9 mouse cellular contexts compared by ENCODE assay signal in genomic region chr16:76600131-76600530, GRCm38 (mm10).
DNase-seq lines count a peak whose midpoint lies in the region; ATAC-seq lines count a peak whose summit lies in the region.
"Had no signal": no experiment of that assay in that cellular context is flagged by ENCODE, and none has a peak within 500 bp of the region (broad histone marks: within the 10 kb centered on the region; RNA-seq: fewer than 3 reads in every experiment).

No protein-coding gene starts in this region.

- no peak overlapping the region for H3K9ac ChIP-seq in intestine, embryonic 15.5 days
- H3K9ac ChIP-seq: liver, embryonic 14.5 days had no signal

- H3K4me2 ChIP-seq in intestine, embryonic 15.5 days (replicated peaks): no peak overlapping the region

- WGBS in intestine, embryonic 15.5 days: 74% methylated on average over 10 of the region's 10 CpGs

- no peak overlapping the region for H3K27ac ChIP-seq in intestine, embryonic 15.5 days
- H3K27ac ChIP-seq: liver, embryonic 14.5 days had no signal

- intact Hi-C loops in heart, postnatal 25 days (cut with DNase I): no loop called here

- H3K9me3 ChIP-seq in intestine, embryonic 15.5 days: no peaks in the 10 kb centered on the region

- peak; percentile 42 for DNase-seq in adrenal gland, postnatal 14 days
- DNase-seq in adrenal gland, postnatal 25 days: no peak
- DNase-seq in layer of hippocampus, postnatal 14 days (ENCODE audit: low spot score in 2 of 2): peak; percentile 4 to 8
- DNase-seq in layer of hippocampus, postnatal 36 days: no peak
- DNase-seq in brain, adult 2 months (ENCODE audit: low read depth, low spot score): peak; percentile 17
- DNase-seq in heart, postnatal 25 days (ENCODE audit: low spot score): peak; percentile 19
- DNase-seq in cerebellum, postnatal 4 days (ENCODE audit: low spot score in 2 of 2): no peak

- no peak for ATAC-seq in intestine, embryonic 15.5 days

- H3K27me3 ChIP-seq in intestine, embryonic 15.5 days (replicated peaks): no peaks in the 10 kb centered on the region

- no peak overlapping the region for H3K4me3 ChIP-seq in intestine, embryonic 15.5 days (replicated peaks)

- no peaks in the 10 kb centered on the region for H3K4me1 ChIP-seq in intestine, embryonic 15.5 days (replicated peaks)

- H3K36me3 ChIP-seq in intestine, embryonic 15.5 days: no peaks in the 10 kb centered on the region

Comparison
In these comparisons a context has a peak if more than half of its experiments do, and no peak if none do; other contexts are left out.
1. DNase-seq: peak in adrenal gland, postnatal 14 days (single experiment), layer of hippocampus, postnatal 14 days (2 of 2), brain, adult 2 months (single experiment) and heart, postnatal 25 days (single experiment); none in adrenal gland, postnatal 25 days (single experiment), layer of hippocampus, postnatal 36 days (0 of 2) and cerebellum, postnatal 4 days (0 of 2).